Mouse (Mus musculus): ENCODE data around the gene Fat3. TPM values are rescaled to one million over a fixed set of nuclear protein-coding genes. Genes with fewer than 3 reads are reported as not detected.

Fat3 gene
- polyA plus RNA-seq, 1 experiment from 2014 or later, result 2.3 TPM

GRCm38 (mm10) chr9:16352486-16353048 is 148.5 kb downstream of the Fat3 start:
- Histone ChIP-seq H3K27me3 (ENCODE audit: control insufficient read depth, insufficient read depth, low read length) (no peaks in the 10 kb centered on the region), H3K36me3 (ENCODE audit: control insufficient read depth, insufficient read depth, low read length) (no peaks in the 10 kb centered on the region), H3K9me3 (replicated peaks; ENCODE audit: control insufficient read depth, low read length) (no peaks in the 10 kb centered on the region), H3K4me1 (ENCODE audit: control insufficient read depth, insufficient read depth, low read length) (no peaks in the 10 kb centered on the region), H3K9ac (ENCODE audit: low read depth, low read length) (no peak overlapping the region), H3K27ac (ENCODE audit: low read depth, low read length) (no peak overlapping the region), H3K4me3 (ENCODE audit: low read depth, low read length) (no peak overlapping the region), H3K4me2 (no peak overlapping the region)
- ATAC-seq (replicated peaks; ENCODE audit: insufficient number of reproducible peaks, low FRiP score, low TSS enrichment), result no peak
- 46% methylated on average over 3 of the region's 4 CpGs for WGBS (ENCODE audit: insufficient replicate concordance)

- H3K27ac ChIP-seq (ENCODE audit: low read depth, low read length), result no peak overlapping the region
- no peaks in the 10 kb centered on the region for H3K9me3 ChIP-seq (replicated peaks; ENCODE audit: control insufficient read depth, low read length)
- 0 out of 2 replicates have a peak, but pooled peaks cover 3% of the 10 kb centered on the region for H3K27me3 ChIP-seq (ENCODE audit: control insufficient read depth, insufficient read depth, low read length)
- no peaks in the 10 kb centered on the region for H3K4me1 ChIP-seq (ENCODE audit: control insufficient read depth, insufficient read depth, low read length)
- H3K4me3 ChIP-seq (ENCODE audit: low read depth, low read length), result no peak overlapping the region
- 79% methylated on average over 11 of the region's 11 CpGs for WGBS (ENCODE audit: insufficient replicate concordance)
- H3K36me3 ChIP-seq (ENCODE audit: control insufficient read depth, insufficient read depth, low read length), result no peaks in the 10 kb centered on the region
- no peak overlapping the region for H3K4me2 ChIP-seq
- no peak overlapping the region for H3K9ac ChIP-seq (ENCODE audit: low read depth, low read length)
- ATAC-seq (replicated peaks; ENCODE audit: insufficient number of reproducible peaks, low FRiP score, low TSS enrichment), result no peak
Observed at GRCm38 (mm10) chr9:16344902-16345855, 155.9 kb downstream of the Fat3 start.

- Histone ChIP-seq H3K4me1 (ENCODE audit: control insufficient read depth, insufficient read depth, low read length) (no peaks in the 10 kb centered on the region), H3K4me3 (ENCODE audit: low read depth, low read length) (no peak overlapping the region), H3K9me3 (replicated peaks; ENCODE audit: control insufficient read depth, low read length) (no peaks in the 10 kb centered on the region), H3K9ac (ENCODE audit: low read depth, low read length) (no peak overlapping the region), H3K27me3 (ENCODE audit: control insufficient read depth, insufficient read depth, low read length) (0 out of 2 replicates have a peak, but pooled peaks cover 3% of the 10 kb centered on the region), H3K4me2 (no peak overlapping the region), H3K36me3 (ENCODE audit: control insufficient read depth, insufficient read depth, low read length) (no peaks in the 10 kb centered on the region), H3K27ac (ENCODE audit: low read depth, low read length) (no peak overlapping the region)
- WGBS (ENCODE audit: insufficient replicate concordance), result 78% methylated on average over 2 of the region's 2 CpGs
- ATAC-seq (replicated peaks; ENCODE audit: insufficient number of reproducible peaks, low FRiP score, low TSS enrichment), result no peak
Observed at GRCm38 (mm10) chr9:16343191-16343590, 157.9 kb downstream of the Fat3 start.

DNA sequence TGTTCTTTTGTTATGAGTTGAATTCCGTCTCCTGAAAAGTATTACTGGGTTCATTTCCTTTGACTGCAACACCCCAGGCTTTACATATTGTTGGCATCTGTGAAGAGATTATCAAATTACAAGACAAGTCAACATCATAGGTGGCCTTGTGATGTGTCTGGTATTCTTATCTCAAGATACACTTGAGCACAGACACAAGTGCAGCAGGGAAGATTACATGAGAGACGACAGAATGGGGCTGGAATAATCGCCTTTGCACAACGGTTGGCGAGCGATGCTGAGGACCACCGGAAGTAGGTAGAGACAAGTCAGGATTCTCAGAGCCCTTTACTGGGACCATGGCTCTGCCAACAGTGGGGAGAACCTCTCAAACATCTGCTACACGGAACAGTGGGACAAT is 158.5 kb downstream of the Fat3 start:
- no peak overlapping the region for H3K27ac ChIP-seq (ENCODE audit: low read depth, low read length)
- H3K4me2 ChIP-seq, result no peak overlapping the region
- no peak overlapping the region for H3K9ac ChIP-seq (ENCODE audit: low read depth, low read length)
- no peak overlapping the region for H3K4me3 ChIP-seq (ENCODE audit: low read depth, low read length)
- 40% methylated on average over 8 of the region's 8 CpGs for WGBS (ENCODE audit: insufficient replicate concordance)
- H3K9me3 ChIP-seq (replicated peaks; ENCODE audit: control insufficient read depth, low read length), result no peaks in the 10 kb centered on the region
- no peak for ATAC-seq (replicated peaks; ENCODE audit: insufficient number of reproducible peaks, low FRiP score, low TSS enrichment)
- H3K36me3 ChIP-seq (ENCODE audit: control insufficient read depth, insufficient read depth, low read length), result no peaks in the 10 kb centered on the region
- no peaks in the 10 kb centered on the region for H3K4me1 ChIP-seq (ENCODE audit: control insufficient read depth, insufficient read depth, low read length)
- H3K27me3 ChIP-seq (ENCODE audit: control insufficient read depth, insufficient read depth, low read length), result 0 out of 2 replicates have a peak, but pooled peaks cover 3% of the 10 kb centered on the region

DNA sequence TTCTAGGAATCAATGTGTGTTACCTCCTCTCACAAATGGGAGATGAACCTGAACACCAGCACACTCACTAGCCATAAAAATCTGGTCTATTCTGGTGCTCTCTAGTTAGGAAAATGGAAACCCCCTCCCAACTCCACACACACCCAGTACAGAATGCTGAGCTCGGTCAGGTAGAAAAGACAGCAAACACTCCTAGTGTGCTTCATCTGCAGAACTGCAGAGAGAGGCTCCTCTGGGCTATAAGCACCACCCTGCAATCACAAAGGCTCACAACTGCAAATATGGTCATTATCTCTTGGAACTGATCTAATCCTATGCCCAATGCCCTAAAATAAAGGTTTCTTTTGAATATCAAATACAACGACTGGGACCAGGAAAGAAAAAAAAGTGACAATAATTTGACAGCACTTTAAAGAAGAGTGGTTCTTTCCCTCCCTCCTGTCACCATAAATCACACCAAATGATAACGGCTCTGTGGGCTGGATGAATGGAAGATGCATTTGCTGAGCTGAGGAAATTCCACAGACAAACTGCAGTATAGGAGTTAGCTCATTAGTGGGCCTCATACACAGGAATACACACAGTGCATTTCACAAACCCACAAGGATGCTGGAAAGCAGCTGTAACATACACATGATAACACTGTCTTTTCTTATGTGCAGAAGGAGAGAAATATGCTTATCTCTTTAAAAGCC is 170.6 kb downstream of the Fat3 start:
- Histone ChIP-seq H3K4me2 (no peak overlapping the region), H3K9me3 (replicated peaks; ENCODE audit: control insufficient read depth, low read length) (no peaks in the 10 kb centered on the region), H3K27ac (ENCODE audit: low read depth, low read length) (no peak overlapping the region), H3K36me3 (ENCODE audit: control insufficient read depth, insufficient read depth, low read length) (no peaks in the 10 kb centered on the region), H3K4me3 (ENCODE audit: low read depth, low read length) (no peak overlapping the region), H3K9ac (ENCODE audit: low read depth, low read length) (no peak overlapping the region), H3K27me3 (ENCODE audit: control insufficient read depth, insufficient read depth, low read length) (no peaks in the 10 kb centered on the region), H3K4me1 (ENCODE audit: control insufficient read depth, insufficient read depth, low read length) (no peaks in the 10 kb centered on the region)
- no peak for ATAC-seq (replicated peaks; ENCODE audit: insufficient number of reproducible peaks, low FRiP score, low TSS enrichment)
- WGBS (ENCODE audit: insufficient replicate concordance), result 48% methylated on average over 3 of the region's 3 CpGs

- Histone ChIP-seq H3K27ac (ENCODE audit: low read depth, low read length) (no peak overlapping the region), H3K9ac (ENCODE audit: low read depth, low read length) (no peak overlapping the region), H3K27me3 (ENCODE audit: control insufficient read depth, insufficient read depth, low read length) (no peaks in the 10 kb centered on the region), H3K36me3 (ENCODE audit: control insufficient read depth, insufficient read depth, low read length) (no peaks in the 10 kb centered on the region), H3K4me3 (ENCODE audit: low read depth, low read length) (no peak overlapping the region), H3K9me3 (replicated peaks; ENCODE audit: control insufficient read depth, low read length) (no peaks in the 10 kb centered on the region), H3K4me1 (ENCODE audit: control insufficient read depth, insufficient read depth, low read length) (no peaks in the 10 kb centered on the region), H3K4me2 (no peak overlapping the region)
- no peak for ATAC-seq (replicated peaks; ENCODE audit: insufficient number of reproducible peaks, low FRiP score, low TSS enrichment)
- WGBS (ENCODE audit: insufficient replicate concordance), result 70% methylated on average over 1 of the region's 1 CpGs
Observed at GRCm38 (mm10) chr9:16318957-16319356, 182.1 kb downstream of the Fat3 start.

DNA sequence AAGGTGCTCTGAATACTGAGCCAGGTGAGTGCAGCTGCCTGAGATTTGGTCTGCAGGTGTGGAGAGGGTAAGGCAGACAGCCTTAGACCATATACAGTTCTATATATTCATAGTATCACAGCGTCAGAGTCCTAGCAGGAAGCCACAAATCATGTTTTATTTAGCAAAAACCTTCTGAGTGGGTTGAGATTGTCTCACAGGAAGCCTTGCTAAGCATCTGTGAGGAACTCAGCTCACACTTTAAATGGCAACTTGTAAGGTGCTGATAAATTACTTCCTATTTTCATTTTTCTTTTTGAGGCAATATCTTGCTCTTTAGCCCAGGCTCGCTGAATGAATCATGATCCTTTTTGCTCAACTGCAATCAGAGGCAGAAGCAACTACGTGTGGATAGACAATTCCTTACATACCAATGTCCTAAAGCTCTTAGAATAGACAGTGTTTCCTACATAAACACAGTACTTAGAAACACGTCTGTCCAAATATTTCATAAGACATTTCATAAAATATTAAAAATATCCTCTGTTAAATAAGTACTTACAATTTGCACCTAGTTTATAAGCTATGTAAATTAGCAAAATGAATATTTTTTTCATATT is 188.4 kb downstream of the Fat3 start:
- no peak overlapping the region for H3K27ac ChIP-seq (ENCODE audit: low read depth, low read length)
- H3K36me3 ChIP-seq (ENCODE audit: control insufficient read depth, insufficient read depth, low read length), result no peaks in the 10 kb centered on the region
- H3K27me3 ChIP-seq (ENCODE audit: control insufficient read depth, insufficient read depth, low read length), result no peaks in the 10 kb centered on the region
- peaks cover 12% of the 10 kb centered on the region for H3K4me1 ChIP-seq (ENCODE audit: control insufficient read depth, insufficient read depth, low read length)
- H3K9ac ChIP-seq (ENCODE audit: low read depth, low read length), result no peak overlapping the region
- no peak overlapping the region for H3K4me2 ChIP-seq
- H3K4me3 ChIP-seq (ENCODE audit: low read depth, low read length), result no peak overlapping the region
- no peak for ATAC-seq (replicated peaks; ENCODE audit: insufficient number of reproducible peaks, low FRiP score, low TSS enrichment)
- WGBS (ENCODE audit: insufficient replicate concordance), result 36% methylated on average over 4 of the region's 4 CpGs
- no peaks in the 10 kb centered on the region for H3K9me3 ChIP-seq (replicated peaks; ENCODE audit: control insufficient read depth, low read length)
